In genomic region chr17:75870492-75870891, GRCm38 (mm10) we compare ENCODE assay signal across 14 mouse cellular contexts.
DNase-seq lines count a peak whose midpoint lies in the region; ATAC-seq lines count a peak whose summit lies in the region.
"Had no signal": no experiment of that assay in that cellular context is flagged by ENCODE, and none has a peak within 500 bp of the region (broad histone marks: within the 10 kb centered on the region; RNA-seq: fewer than 3 reads in every experiment).

No protein-coding gene starts in this region.

- no peaks in the 10 kb centered on the region for H3K36me3 ChIP-seq in forebrain, embryonic 11.5 days (ENCODE audit: control insufficient read depth, insufficient read depth, low read length)
- no peaks in the 10 kb centered on the region for H3K36me3 ChIP-seq in forebrain, embryonic 10.5 days (replicated peaks)
- no peaks in the 10 kb centered on the region for H3K36me3 ChIP-seq in forebrain, embryonic 16.5 days (ENCODE audit: control insufficient read depth, insufficient read depth)
- H3K36me3 ChIP-seq in midbrain, embryonic 12.5 days = no peaks in the 10 kb centered on the region
- H3K36me3 ChIP-seq: limb, embryonic 12.5 days; lung, embryonic 15.5 days; stomach, embryonic 15.5 days had no signal

- H3K4me2 ChIP-seq in forebrain, embryonic 11.5 days (ENCODE audit: low read depth, low read length, severe bottlenecking) = no peak overlapping the region
- no peak overlapping the region for H3K4me2 ChIP-seq in forebrain, embryonic 16.5 days (ENCODE audit: low read length)
- H3K4me2 ChIP-seq in midbrain, embryonic 12.5 days (replicated peaks) = no peak overlapping the region
- H3K4me2 ChIP-seq: limb, embryonic 12.5 days; lung, embryonic 15.5 days; stomach, embryonic 15.5 days had no signal

- H3K4me3 ChIP-seq in forebrain, embryonic 11.5 days (ENCODE audit: low read depth, low read length) = no peak overlapping the region
- H3K4me3 ChIP-seq in forebrain, embryonic 10.5 days = no peak overlapping the region
- no peak overlapping the region for H3K4me3 ChIP-seq in forebrain, embryonic 16.5 days (replicated peaks; ENCODE audit: low read length)
- no peak overlapping the region for H3K4me3 ChIP-seq in midbrain, embryonic 12.5 days
- H3K4me3 ChIP-seq: limb, embryonic 12.5 days; lung, embryonic 15.5 days; stomach, embryonic 15.5 days had no signal

- no peaks in the 10 kb centered on the region; the same call in 1 of the 2 replicates for H3K4me1 ChIP-seq in forebrain, embryonic 11.5 days (replicated peaks; ENCODE audit: control insufficient read depth, insufficient read depth, low read length)
- H3K4me1 ChIP-seq in forebrain, embryonic 10.5 days = peaks cover 9% of the 10 kb centered on the region; the same call in 1 of the 2 replicates
- H3K4me1 ChIP-seq in forebrain, embryonic 16.5 days (replicated peaks; ENCODE audit: control insufficient read depth, insufficient read depth, low read length) = peaks cover 3% of the 10 kb centered on the region
- H3K4me1 ChIP-seq in midbrain, embryonic 12.5 days = peaks cover 7% of the 10 kb centered on the region
- H3K4me1 ChIP-seq: limb, embryonic 12.5 days; lung, embryonic 15.5 days; stomach, embryonic 15.5 days had no signal

- ATAC-seq in forebrain, embryonic 11.5 days (replicated peaks; ENCODE audit: low FRiP score) = 0 out of 2 replicates have a peak, but pooled peaks have one; percentile 33
- ATAC-seq in forebrain, embryonic 16.5 days = peak; percentile 85
- ATAC-seq in midbrain, embryonic 12.5 days (ENCODE audit: low FRiP score, low read depth) = peak; percentile 47; the same call in 1 of the 2 replicates
- ATAC-seq in megakaryocyte progenitor cell, adult 5-6 weeks (replicated peaks; ENCODE audit: poor library complexity) = no peak
- ATAC-seq in megakaryocyte-erythroid progenitor cell, adult 5-6 weeks (replicated peaks; ENCODE audit: low FRiP score, low TSS enrichment, poor library complexity, severe bottlenecking) = no peak
- ATAC-seq: CD4-positive, CD25-positive, alpha-beta regulatory T cell, adult 4 months had no signal

- H3K27me3 ChIP-seq in forebrain, embryonic 11.5 days (ENCODE audit: control insufficient read depth, insufficient read depth, low read length) = no peaks in the 10 kb centered on the region
- H3K27me3 ChIP-seq in forebrain, embryonic 10.5 days (ENCODE audit: poor library complexity, severe bottlenecking) = no peaks in the 10 kb centered on the region
- H3K27me3 ChIP-seq in forebrain, embryonic 16.5 days (replicated peaks; ENCODE audit: control insufficient read depth, insufficient read depth, low read length) = no peaks in the 10 kb centered on the region
- no peaks in the 10 kb centered on the region for H3K27me3 ChIP-seq in midbrain, embryonic 12.5 days
- H3K27me3 ChIP-seq: limb, embryonic 12.5 days; lung, embryonic 15.5 days; stomach, embryonic 15.5 days had no signal

- DNase-seq in forebrain, embryonic 11.5 days (ENCODE audit: low spot score) = no peak
- DNase-seq in forebrain, embryonic 10.5 days (ENCODE audit: extremely low spot score, low spot score) = no peak
- peak; percentile 20 for DNase-seq in brain, adult 2 months (ENCODE audit: low read depth, low spot score)
- DNase-seq in spleen, adult 12 weeks (ENCODE audit: low spot score) = no peak
- DNase-seq: thymus, postnatal 36 days had no signal

- 11% methylated on average over 2 of the region's 2 CpGs for WGBS in forebrain, embryonic 11.5 days
- 23% methylated on average over 2 of the region's 2 CpGs for whole genome bisulfite sequencing in forebrain, embryonic 10.5 days
- WGBS in forebrain, embryonic 16.5 days = 7% methylated on average over 2 of the region's 2 CpGs
- WGBS in midbrain, embryonic 12.5 days = 11% methylated on average over 2 of the region's 2 CpGs

- no peaks in the 10 kb centered on the region for H3K9me3 ChIP-seq in forebrain, embryonic 11.5 days (ENCODE audit: control insufficient read depth, low read length)
- no peaks in the 10 kb centered on the region for H3K9me3 ChIP-seq in forebrain, embryonic 10.5 days
- no peaks in the 10 kb centered on the region for H3K9me3 ChIP-seq in forebrain, embryonic 16.5 days (ENCODE audit: control insufficient read depth, low read length)
- no peaks in the 10 kb centered on the region for H3K9me3 ChIP-seq in midbrain, embryonic 12.5 days
- H3K9me3 ChIP-seq: limb, embryonic 12.5 days; lung, embryonic 15.5 days; stomach, embryonic 15.5 days had no signal

- H3K9ac ChIP-seq in forebrain, embryonic 11.5 days (ENCODE audit: low read length) = no peak overlapping the region
- H3K9ac ChIP-seq in forebrain, embryonic 16.5 days (replicated peaks; ENCODE audit: low read depth, low read length) = no peak overlapping the region
- no peak overlapping the region for H3K9ac ChIP-seq in midbrain, embryonic 12.5 days (replicated peaks)
- H3K9ac ChIP-seq: limb, embryonic 12.5 days; lung, embryonic 15.5 days; stomach, embryonic 15.5 days had no signal

- H3K27ac ChIP-seq in forebrain, embryonic 11.5 days (ENCODE audit: low read depth, low read length) = no peak overlapping the region
- no peak overlapping the region for H3K27ac ChIP-seq in forebrain, embryonic 10.5 days
- no peak overlapping the region for H3K27ac ChIP-seq in forebrain, embryonic 16.5 days (ENCODE audit: low read length)
- peak overlapping the region; percentile 52; the same call in 1 of the 2 replicates for H3K27ac ChIP-seq in midbrain, embryonic 12.5 days (replicated peaks)
- H3K27ac ChIP-seq: kidney, postnatal 0 days; limb, embryonic 12.5 days; lung, embryonic 15.5 days; stomach, embryonic 15.5 days had no signal

Comparison
In these comparisons a context has a peak if more than half of its experiments do, and no peak if none do; other contexts are left out.
1. ATAC-seq: peak in forebrain, embryonic 11.5 days (single experiment), forebrain, embryonic 16.5 days (single experiment) and midbrain, embryonic 12.5 days (single experiment); none in megakaryocyte progenitor cell, adult 5-6 weeks (single experiment) and megakaryocyte-erythroid progenitor cell, adult 5-6 weeks (single experiment).